Mouse (Mus musculus) heart, adult 10 weeks (tissue): Measurements from ENCODE around the gene Otof. TPM values are rescaled to one million over a fixed set of nuclear protein-coding genes. Genes with fewer than 3 reads are reported as not detected.

Experiments
- polyA plus RNA-seq: library from polyadenylated mRNA; stranded (reverse); fragments of 350-450 nt; fragmentation: Illumina TruSeq; extraction: RNeasy Lipid Tissue Mini Kit (QIAGEN cat#74804); gene quantifications from one replicate; pipeline ENCODE4 v1.2.3, GENCODE M21; 2014; ENCODE audit warnings: low read depth, low replicate concordance

Otof gene
- polyA plus RNA-seq = not detected

GRCm38 (mm10) chr5:30461821-30462220 is at the start of gene Otof:
Otof (minus strand) TSS chr5:30461932.

GRCm38 (mm10) chr5:30465861-30466260 is 4.1 kb upstream of the Otof start, which contains the start of gene 1700001C02Rik:
1700001C02Rik (plus strand) TSS chr5:30466047.

Other genes with a start within 250 kb of the Otof start
- 10.6 TPM for gene Selenoi, start 229.4 kb downstream of the Otof start, polyA plus RNA-seq
- not detected for gene Drc1, start 180.5 kb downstream of the Otof start, polyA plus RNA-seq
- gene 1700001C02Rik, start 4.1 kb upstream of the Otof start, polyA plus RNA-seq = not detected
- gene Cib4, start 83.9 kb upstream of the Otof start, polyA plus RNA-seq = not detected
- 165 TPM for gene Kcnk3, start 126.2 kb upstream of the Otof start, polyA plus RNA-seq
- gene Slc35f6, start 186.0 kb upstream of the Otof start, polyA plus RNA-seq = 58.7 TPM
- 59.8 TPM for gene Cenpa, start 204.8 kb upstream of the Otof start, polyA plus RNA-seq
- 0.76 TPM for gene Dpysl5, start 249.6 kb upstream of the Otof start, polyA plus RNA-seq